Mouse (Mus musculus) natural killer cell, adult 2 months (primary cell): ENCODE data around the gene Nrxn3.

Source experiments
- DNase-seq, 2 experiments: peaks; one replicate each; pipeline ENCODE4 v3.0.0; 2022; ENCODE audit warnings: low spot score in 2 of 2

The Nrxn3 gene

DNA sequence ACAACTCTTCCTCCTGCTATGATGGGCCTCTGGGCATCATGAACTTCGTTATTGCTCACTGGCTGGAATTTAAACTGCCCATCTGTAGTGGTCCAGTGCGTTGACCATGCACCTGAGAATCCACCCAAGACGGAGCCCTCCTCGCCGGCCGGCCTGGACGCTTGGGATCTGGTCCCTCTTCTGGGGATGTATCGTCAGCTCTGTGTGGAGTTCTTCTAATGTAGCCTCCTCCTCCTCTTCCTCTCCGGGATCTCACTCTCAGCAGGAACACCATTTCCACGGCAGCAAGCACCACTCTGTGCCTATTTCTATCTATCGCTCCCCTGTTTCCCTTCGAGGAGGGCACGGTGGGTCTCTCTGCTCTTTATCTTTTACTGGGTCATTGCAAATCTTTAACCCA, 1090.6 kb downstream of the Nrxn3 start:
- no peak for DNase-seq

DNA sequence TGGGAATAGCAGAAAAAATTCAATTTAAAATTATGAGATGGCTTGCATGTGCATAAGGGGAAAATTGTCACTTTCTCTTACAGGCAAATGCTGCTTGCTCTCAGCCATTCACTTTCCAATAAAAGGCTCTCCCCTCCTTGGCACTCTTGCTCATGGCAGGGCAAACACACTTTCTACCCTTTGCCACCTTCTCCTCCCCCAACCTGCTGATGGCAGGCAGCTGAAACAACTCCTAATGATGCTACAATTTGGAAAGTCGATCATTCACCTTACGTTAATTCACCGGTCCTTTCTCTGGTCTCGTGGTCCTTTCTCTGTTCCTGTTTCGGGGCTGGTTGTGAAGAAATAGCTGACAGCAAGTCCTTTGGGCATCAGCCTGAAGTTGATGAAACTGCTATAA, 1091.0 kb downstream of the Nrxn3 start:
- no peak for DNase-seq

DNA sequence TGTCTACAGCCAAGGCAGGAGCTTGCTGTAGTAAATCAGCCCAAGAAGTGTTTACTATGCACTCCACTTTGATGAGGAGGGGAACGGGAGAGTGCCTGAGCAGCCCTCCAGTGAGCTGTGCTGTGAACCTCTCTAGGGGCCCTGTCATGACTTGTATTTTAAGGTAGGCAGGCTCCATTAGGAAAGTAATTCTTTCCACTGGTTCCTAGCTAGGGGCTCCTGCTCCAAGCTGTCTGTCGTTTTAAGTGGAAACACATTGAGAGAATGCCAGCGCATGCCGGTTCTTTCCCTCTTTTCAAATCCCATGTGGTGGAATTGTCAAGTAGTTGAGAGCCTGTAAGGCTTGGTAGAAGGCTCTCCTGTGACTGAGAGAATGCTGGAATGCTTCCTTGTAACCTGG, 1091.9 kb downstream of the Nrxn3 start:
- DNase-seq: no peak

DNA sequence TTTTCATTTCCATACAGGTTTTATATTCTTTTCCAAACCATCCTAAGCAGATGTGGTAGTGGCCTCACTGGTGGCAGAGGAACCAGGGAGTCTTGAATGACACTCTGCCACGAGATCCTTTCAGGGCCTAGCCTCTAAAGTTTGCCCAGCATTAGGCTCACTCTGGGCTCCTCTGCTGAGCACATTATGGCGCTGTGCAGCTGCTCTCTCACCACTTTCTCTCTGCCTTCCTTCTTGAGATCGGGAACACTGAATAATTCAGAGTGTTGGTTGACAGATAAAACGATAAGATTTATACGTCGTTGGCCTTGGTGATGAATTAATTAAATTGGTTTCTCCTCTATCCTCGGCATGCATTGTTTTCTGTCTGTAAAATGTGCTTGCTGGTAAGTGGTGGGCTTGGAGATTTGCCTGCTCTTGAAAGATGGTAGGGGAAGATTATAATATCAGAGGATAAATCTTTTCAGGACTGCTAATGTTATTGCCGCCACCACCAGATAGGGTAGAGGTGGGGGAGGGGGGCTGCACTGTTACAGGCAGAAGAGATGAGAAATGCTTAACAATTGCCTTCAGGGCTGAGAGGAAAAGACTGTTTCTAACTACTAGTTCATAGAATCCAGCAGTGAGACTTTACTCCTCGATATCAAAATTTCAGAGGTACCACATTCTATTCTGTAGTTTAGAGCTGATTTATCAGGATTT, 1094.5 kb downstream of the Nrxn3 start:
- DNase-seq: no peak

DNA sequence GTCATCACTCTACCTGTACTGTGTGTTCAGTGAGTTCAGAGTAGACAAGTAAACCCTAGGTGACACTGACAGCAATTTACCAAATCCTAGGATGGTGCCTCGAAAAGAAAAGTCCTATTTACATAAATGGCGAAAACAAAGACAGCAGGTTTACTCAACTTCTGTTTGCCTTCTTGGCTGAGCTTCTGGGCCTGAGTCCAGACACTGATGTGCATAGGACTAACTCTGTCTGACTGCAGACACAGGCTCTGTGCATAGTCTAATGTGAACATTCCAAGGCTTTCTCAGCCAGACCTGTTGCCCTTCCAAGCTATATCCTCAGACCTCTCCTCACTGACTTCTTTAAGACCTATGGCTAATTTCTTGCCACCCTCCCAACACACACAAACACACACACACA, 1095.5 kb downstream of the Nrxn3 start:
- DNase-seq: no peak

DNA sequence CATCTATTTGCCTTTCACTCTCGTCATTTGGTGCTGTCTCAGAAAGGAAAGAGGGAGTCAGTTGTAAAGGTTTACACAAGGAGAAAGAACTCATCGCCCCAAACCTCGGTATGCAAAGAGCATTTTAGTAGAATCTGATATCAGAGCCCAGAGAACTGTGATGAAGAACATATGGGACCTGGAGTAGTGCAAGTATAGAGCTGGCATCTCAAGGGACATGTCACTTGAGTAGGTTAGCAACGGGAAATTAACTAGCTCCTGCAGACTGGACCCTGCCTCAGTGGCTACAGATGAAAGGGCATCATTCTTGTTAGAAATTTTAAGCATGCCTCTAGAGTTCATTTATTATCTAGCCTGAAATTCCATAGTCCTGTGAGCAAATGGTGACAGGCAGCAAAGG, 1099.5 kb downstream of the Nrxn3 start:
- no peak for DNase-seq

DNA sequence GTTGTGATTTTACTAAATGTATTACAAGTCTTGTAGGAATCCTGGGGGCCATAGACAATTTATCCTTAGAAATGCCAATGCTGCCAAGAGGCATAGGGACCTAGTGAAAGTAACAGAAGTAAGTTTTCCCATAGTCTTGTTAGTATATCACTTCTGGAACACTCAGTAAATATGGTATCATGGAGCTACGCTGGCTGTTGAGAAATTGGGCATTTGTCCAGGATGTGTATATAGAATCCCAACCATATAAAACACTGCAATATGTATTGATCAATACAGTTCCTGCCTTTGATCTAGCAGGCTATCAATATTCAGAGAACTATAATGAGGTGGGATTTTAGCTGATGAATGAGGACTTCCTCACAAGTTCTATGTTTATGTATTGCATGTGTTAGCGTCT, 1107.3 kb downstream of the Nrxn3 start:
- DNase-seq: no peak

DNA sequence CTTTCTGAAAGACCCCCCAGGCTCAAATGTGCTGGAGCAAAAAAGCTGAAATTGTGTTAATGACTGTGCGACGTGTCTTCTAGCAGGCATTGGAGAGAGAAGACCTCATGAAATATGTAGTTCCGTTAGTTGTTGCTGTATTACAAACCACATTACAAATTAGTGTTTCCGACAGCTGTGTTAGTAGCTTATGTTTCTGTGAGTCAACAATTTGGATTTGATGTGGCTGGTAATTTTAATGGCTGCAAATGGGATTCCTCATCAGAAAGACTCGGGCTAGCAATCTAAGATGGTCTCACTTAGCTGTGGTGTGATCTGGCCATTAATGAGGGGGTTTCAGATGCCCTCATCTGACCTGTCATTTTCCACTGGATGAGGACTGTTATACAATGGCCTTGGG, 1107.7 kb downstream of the Nrxn3 start:
- DNase-seq: no peak

DNA sequence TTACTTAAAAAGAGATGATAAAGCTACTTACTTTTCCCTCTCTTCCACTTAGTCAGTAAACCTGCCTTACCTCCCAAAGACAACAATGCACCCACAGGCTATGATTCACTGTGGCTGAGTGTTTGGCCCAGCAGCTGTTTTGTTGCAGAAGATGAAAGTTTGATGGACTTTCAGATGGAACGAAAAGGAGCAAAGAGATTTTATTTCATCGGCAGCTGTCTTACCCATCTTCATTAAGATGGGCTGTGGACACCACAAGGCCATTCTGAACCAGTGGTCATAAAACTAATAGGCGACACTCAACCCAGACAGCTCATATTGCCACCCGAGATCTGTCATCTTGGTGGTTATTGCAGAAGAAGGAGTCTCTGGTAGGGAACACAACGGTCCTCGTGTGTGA, 1108.6 kb downstream of the Nrxn3 start:
- DNase-seq: no peak

DNA sequence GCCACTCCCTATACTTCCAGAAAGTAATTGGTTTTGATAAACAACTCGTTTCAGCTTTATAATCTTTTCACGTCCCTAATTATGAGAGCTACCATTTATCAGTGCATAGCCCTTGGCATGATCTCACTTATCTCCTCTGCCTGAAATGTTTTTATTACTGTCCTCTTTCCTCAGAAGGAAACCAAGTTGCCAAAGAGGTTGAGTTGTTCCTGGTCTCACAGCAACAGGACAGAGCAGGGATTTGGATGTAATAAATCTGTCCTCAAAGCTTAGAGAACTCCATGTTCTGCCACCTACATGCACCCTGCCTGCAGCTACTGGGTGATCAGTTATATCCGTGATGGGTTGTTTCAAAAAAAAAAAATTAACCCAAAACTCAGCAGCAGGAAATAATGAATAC, 1113.6 kb downstream of the Nrxn3 start:
- no peak for DNase-seq

DNA sequence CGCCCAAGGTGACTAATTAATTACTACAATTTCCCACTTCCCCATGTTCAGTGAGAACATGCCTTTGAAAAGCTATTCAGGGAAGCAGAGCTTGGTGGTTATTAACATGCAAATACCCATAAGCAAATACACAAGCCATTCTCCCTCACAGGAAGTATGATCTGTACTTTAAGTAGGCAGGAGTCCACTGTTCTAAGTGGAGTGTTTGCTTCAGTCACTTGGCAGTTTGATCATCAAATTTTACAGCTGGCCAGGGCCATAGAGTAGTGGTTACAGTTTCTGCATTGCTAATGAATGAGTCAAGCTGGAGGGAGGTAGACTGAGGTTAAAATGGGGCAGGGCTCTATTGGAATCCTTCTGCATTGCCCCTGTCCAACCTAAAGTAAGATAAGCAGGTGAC, 1120.2 kb downstream of the Nrxn3 start:
- DNase-seq: no peak

DNA sequence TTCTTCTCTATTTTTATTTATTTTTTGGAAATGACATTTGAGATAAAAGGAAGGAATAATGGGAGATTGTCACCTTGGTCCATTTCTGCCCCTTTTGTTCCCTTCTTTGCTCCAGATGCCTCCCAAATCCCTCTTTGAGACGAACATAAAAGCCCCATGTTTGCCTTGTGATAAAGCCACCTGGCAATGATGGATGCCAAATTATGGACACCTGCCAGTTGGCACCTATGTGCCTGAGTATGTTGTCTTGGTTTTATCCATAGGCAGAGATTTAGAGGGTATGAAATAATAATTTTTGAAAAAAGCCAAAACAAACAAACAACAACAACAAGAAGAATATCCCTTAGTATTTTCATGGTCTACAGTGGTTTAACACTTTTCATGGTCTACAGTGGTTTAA, 1125.4 kb downstream of the Nrxn3 start:
- no peak for DNase-seq

DNA sequence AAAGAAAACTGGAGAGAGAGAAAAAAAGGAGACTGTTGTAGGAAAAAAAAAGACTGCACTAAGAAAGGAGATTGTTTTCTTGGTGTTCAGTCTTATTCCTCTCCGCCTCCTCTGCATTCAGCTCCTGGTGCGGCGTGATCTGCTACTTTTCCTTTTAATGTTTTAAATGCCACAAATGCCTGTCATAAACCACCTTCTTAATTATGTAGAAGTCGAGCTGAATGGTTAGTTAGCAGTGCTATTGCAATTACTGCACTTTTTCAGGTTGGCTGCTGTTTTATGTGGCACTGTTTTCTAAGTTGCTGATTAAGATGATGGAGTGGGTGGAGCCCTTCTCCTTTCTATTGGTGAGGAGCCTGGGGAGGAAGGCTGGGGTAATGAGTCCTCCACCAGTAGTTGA, 1131.7 kb downstream of the Nrxn3 start:
- DNase-seq: no peak

DNA sequence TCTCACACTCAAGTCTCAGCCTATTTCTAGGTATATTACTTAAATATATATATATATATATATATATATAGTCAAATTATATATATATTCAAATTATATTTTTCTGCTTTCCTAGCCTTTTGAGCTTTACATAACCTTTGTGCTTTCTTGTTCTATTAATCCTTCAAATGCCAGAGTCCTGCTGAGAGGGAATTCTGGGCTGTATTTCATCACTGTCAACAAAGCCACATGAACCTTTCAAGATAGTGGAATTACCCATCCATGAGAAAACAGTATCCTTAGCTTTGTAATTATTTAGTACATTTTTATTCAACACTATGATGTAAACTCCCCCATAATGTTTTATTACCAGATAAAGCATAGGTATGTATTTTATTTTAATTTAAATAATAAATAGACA, 1144.4 kb downstream of the Nrxn3 start:
- DNase-seq: no peak

DNA sequence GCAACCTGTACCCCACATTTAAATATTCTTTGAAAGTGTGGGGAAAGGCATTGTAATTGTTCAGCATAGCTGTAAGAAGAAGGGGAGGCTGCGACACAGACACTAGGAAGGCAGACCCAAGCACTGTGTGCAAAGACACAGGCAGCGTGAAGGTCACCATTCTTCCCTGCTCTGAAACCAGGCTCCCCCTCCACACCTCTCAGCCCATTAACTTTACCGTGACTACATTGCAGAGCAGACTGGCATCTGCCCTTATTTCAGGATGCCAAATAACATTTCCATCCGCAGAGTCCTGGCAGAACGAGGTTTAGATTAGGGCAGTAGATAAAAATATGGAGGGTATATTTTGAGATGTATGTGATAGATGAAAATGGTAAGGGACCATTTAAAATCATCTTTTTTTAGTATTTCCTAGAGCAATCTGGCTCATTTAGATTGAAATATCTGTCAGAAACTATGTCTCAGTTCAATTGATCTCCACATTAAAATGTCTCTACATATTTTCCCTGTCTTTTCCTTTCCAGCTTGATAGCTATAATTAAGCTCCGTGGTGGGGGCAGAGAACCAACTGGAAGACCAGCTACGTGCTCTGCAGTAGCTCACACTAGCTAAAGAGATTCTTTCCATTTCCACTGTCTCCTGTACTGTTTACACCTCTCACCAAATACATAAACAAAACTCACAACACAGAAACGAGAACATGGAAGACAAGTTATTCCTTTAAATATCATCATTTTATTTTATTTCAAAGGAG, 1160.1 kb downstream of the Nrxn3 start:
- no peak for DNase-seq

DNA sequence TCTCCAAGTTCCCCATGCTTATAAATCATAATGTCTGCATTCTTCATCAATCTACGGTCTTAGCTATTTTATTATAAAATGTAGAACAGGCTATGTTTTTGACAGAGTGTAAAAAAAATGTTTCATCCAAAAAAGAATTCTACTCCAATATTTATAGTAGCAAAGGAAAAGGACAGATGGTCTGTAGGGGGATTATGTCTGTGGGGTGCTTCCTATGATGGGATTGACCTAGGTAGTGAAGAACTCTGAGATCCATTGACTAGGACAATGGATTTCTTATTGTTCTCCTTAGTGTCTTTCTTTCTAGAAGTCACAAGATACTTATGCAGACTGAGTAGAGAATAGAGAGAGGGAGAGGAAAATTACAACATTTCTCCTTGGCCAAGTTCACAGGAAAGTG, 1161.9 kb downstream of the Nrxn3 start:
- no peak for DNase-seq

DNA sequence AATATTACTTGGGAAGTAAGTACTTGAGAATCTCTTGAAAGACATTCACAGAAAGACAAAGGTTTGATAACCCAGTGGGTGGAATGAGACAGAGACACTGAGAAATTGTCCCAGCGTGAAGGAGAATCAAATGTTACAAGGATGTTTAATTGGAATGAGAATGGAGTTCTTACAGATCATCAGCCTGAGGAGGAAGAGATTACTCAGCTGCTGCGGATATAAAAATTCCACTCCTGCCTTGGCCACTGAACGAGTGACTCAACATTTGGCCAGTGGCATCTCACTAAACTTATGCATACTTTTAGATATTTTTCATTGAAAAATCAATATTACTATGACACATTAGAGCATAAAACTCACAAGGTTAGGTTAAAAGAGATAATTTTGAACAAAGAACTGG, 1166.0 kb downstream of the Nrxn3 start:
- DNase-seq: no peak

DNA sequence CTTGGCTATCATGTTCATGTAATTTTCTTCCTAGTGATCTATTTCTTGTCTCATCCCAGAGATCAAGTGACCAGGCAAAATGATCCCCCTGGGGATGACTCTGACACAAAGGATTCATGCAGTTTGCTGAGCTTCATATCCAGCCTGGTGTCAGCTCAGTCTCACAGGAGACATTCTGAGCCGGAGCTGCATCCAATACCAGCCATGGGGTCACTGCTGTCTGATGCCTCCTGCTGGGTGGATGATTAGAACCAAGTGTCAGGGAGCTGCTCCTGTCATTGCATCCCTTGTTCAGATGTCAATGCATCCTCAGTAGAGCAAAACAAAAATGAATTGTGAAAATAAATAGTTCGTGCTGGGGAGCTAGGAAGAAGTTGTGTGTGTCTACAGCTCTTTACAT, 1174.2 kb downstream of the Nrxn3 start:
- no peak for DNase-seq

DNA sequence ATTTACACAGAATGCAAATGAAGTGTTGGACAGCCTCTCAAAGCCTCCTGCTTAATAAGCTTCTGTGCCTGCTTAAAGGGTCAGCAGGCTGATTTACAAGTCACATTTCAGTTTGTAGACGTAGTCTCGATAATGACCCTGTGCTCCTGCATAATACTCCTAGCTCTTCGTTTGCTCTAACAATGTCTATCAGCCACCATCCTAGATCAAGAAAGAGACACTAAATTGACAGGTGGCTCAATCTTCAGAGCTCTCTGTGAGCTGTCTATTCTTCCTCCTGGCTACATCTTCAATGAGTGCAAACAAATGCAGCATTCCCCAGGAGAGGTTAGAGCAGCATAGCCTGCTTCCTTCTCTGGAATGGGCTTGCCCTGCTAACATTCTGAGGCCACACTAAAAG, 1186.9 kb downstream of the Nrxn3 start:
- no peak for DNase-seq

DNA sequence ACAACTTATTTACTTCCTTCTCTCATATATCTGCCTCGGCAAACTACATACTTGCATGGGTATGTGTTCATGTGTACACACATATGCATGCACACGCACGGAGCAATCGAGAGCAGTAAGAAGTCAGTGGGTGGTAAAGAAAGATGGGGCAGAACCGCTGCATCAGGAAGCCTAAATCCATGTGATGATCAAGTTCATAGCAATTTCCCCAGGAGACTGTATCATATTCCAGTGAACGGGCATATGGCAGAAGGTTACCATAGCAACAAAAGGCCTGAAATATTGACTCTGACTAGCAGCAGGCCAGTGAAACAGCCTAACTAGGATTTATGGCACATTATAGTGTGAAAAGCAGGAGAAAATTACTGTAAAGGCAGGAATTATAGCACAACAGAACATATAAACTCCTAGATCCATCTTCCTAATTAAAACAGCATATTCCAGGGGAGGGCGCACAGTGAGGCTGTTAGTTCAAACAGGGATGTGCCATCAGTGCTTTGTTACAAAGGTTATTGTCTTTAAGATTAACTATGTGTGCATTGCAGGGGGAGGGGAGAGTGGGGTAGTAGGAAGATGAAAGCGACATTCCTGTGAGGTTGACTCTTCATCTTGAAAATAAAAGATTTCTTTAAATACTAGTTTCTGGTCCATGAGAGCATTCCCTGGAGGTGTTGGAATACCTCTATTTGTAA, 1195.6 kb downstream of the Nrxn3 start:
- no peak for DNase-seq

DNA sequence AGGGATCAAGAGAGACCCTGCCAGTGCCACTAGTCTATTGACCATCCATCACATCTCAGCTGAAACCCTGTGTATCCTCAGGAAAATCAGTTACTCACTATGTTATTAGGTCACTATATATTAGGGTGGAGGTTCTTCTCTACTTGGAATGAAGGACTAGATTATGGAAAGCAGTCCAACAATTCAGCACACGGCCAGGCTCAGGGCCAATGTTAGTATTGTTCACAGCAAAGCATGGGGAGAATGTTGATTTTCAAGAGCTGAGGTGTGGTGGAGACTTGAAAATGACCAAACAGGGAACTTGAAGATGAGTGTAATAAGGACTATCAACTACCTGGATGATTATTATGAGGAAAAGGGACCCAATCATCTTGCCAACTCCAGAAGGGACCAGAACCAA, 1209.7 kb downstream of the Nrxn3 start:
- no peak for DNase-seq

DNA sequence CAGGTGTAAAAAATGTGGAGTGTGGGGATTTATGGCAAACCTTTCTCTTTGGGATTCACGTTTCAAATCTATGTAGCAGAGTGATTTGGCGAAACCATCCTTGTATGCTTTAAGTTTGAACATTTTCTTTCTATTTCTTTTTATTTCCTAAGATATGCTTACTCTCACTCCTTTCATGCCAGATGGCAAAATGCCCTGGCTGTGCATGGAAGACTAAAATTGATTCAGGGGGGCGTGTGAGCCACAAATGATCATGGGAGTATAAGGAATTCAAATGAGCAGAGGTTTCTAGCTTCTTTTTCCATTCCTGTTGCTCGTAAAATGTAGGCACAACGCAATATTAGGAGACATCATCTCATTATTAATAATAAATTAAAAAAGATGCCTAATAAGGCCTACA, 1211.0 kb downstream of the Nrxn3 start:
- no peak for DNase-seq

DNA sequence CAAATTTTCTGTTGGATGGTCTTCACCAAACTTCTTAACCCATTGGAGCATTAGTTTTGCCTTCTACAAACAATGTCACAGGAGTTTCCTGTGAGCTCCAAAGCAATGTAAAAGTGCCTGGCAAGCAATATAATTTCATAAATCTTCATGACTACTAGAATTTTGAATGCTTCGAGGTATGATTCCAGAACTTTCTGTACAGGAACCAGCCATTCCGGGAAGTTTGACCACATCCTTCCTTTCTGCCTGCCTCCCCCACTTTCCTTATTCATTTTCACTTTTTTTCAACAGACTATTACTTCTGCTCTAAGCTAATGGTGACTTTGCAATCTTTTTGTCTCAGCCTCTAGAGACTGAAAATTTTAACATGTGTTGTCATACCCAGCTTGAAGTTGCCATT, 1218.1 kb downstream of the Nrxn3 start:
- no peak for DNase-seq
